Mouse (Mus musculus): Measurements from ENCODE around the gene Rab4a.

GRCm38 (mm10) chr8:123842086-123842485, 36.3 kb downstream of the Rab4a start:
- TF ChIP-seq CTCF (IDR thresholded peaks at IDR 0.05; ENCODE audit: low read depth) = no peak
- TF ChIP-seq EP300 (IDR thresholded peaks at IDR 0.05; ENCODE audit: low read depth) = no peak
